Mouse (Mus musculus): ENCODE results near the gene Epp13.
"Not testable (repeated sequence)": the region's sequence is repeated elsewhere in the genome, so short reads cannot be mapped to it uniquely, and the experiment has no call there.

Epp13 gene

DNA sequence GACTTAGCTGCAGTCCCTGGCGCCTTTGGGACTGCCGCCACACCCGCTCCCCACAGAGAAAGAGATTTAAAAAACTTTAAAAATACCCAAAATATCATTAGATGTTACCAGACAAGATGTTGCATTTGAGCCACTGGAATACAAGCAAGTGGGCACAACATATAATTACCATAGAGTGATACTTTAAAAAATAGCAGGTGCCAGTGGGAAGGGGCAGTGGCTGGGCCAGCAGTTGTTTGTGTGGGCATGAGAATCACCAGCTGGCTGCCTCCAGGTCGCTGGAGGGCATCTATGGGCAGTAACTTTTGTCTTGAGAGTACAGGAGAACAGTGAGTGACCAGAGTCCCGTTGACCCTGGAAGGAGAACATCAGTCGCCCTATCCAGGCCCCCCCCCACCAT is at the start of gene Epp13:
Gene Epp13 (plus strand): TSS at position 301 of the 400 bp plus-strand sequence.
- DNase-seq (ENCODE audit: low spot score in 2 of 2): no peak

DNA sequence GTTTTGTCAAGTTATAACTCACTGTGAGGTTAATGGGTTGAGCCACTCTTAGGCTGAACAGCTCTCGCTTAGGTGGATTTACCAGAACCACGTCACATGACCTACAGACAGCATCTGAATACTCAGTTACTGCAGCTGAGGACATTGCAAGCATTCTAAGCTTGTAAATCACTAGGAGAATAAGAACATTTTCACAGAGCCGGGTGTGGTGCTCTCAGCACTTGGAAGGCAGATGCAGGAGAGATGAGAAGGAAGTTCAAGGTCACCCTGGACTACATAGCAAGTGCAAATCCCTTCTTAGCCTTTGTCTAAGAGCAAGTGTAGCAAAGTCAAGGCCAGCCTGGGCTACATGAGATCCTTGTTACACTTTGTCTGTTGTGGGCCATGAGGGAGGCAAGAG is 48.3 kb upstream of the Epp13 start:
- no peak for DNase-seq (ENCODE audit: low spot score in 2 of 2)

DNA sequence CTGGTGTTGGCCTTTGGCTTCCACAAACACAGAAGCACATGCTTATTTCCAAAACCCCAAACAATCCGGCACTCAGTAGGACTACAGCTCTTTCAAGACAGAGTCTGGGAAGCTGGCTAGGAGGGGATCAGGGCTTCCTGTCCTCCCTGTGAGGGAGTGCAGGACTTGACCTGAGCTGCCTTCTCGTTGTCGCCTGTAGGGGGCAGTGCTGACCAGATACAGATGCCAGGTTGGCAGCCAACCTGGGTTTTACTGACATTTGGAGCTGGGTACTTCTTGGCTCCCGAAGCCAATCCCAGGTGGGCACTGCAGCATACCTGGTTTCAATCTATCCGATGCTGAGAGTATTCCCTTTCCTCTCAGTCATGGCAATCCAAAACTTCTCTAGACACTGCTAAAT is 39.4 kb upstream of the Epp13 start:
- no peak for DNase-seq (ENCODE audit: low spot score in 2 of 2)

DNA sequence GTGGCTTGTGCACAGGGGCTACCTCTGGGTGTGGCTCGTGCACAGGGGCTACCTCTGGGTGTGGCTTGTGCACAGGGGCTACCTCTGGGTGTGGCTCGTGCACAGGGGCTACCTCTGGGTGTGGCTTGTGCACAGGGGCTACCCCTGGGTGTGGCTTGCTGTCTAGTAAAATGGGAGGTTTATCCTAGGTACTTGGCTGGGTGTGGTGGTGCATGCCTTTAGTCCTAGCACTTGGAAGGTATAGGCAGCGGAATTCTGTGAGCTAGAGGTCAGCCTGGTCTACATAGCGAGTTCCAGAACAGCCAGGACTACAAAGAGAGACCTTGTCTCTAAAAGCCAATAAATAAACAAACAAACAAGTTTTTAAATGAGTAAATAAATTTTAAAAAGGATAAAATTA is 37.8 kb upstream of the Epp13 start:
- DNase-seq (ENCODE audit: low spot score in 2 of 2): not testable (repeated sequence)

DNA sequence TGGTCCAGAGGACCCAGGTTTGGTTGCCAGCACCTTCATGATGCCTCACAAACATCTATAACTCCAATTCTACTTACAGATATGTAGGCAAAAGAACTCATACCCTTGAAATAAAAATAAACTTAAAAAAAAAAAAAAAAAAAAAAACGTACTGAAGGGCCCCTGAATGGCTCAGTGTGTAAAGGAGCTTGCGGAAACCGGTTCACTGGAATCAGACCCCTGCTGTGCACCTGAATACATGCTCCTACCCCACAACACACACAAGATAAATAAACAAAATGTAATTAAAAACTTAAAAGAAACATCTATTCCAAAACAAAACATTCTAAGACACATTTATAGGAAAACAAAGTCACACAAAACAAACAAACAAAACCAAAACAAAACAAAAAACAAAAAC is 32.4 kb upstream of the Epp13 start:
- no peak for DNase-seq (ENCODE audit: low spot score in 2 of 2)

DNA sequence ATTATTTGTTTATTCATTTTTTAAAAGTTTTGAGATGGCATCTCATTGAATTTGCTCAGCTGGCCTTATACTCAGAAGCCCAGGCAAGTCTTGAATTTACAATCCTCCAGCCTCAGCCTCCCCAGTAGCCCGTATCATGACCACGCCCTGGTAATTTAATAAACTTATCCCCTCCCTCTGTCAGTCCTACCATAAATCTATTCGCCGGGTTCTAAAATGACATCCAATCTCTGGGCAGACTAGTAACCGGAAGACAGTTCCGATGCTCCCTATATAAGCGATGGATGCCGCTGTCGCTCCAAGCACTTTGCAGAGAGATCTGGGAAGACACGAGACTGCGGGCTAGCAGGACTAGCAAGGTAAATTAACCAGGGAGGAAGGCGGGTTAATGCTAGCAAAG is 30.5 kb upstream of the Epp13 start, which contains the start of gene Zscan5b:
Gene Zscan5b (plus strand): TSS at position 301 of the 400 bp plus-strand sequence.
- no peak for DNase-seq (ENCODE audit: low spot score in 2 of 2)

DNA sequence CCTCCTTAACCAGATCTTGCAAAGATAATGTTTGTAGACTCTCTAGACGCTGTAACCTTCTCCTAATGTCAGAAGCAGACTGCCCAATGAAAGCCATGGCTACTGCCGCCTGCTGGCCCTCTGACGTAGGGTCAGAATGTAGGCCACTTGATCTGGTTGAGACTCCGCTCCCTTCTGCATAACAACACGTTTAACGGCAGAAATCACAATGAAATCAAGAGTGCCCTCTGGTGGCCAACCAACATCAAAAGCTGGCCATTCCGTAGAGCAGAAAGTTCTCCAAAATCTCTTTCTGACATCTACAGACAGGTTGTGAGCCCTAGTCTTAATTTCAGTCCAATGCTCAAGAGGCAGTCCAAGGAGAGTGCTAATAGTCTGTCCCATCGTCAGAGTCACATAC is 24.0 kb upstream of the Epp13 start:
- not testable (repeated sequence) for DNase-seq (ENCODE audit: low spot score in 2 of 2)

DNA sequence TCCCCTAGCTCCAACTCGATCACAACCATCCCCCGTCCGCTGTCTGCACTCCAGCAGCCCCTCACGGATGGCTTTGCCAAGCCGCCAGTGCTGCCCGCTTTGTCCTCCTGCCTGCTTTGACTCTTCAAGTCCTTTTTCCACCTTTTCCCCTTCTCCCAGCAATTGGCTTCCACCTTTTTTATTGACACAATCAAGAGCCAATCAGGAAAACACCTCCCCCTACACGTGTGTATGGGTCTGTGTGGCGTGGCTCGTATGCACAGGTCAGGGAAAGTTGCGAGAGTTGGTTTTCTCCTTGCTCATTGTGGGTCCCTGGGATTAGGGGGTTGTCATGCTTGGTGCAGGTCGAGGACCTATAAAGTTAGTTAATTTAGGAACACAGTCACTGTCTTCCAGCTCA is 12.7 kb upstream of the Epp13 start:
- DNase-seq (ENCODE audit: low spot score in 2 of 2): no peak

DNA sequence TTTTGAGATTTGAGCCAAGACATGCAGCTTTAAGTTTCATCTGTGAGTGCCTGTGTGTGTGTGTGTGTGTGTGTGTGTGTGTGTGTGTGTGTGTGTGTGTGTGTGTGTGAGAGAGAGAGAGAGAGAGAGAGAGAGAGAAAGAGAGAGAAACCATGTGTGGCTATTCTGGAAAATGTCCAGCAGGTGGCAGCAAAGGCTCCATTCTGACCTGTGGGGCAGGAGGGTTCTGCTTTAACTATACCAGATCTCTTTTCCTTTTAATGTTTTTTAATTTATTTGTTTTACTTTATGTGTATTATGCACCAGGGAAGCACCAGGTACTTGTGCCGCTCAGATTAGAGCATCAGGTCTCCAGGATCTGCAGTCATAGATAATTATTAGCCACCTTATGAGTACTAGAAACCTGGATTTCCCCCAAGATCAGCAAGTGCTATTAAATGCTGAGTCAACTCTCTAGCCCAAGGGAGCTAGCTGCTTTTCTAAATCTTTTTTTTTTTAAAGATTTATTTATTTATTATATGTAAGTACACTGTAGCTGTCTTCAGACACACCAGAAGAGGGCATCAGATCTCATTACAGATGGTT is 11.6 kb upstream of the Epp13 start:
- DNase-seq (ENCODE audit: low spot score in 2 of 2): peak in 1 of 2 experiments; percentile 32

DNA sequence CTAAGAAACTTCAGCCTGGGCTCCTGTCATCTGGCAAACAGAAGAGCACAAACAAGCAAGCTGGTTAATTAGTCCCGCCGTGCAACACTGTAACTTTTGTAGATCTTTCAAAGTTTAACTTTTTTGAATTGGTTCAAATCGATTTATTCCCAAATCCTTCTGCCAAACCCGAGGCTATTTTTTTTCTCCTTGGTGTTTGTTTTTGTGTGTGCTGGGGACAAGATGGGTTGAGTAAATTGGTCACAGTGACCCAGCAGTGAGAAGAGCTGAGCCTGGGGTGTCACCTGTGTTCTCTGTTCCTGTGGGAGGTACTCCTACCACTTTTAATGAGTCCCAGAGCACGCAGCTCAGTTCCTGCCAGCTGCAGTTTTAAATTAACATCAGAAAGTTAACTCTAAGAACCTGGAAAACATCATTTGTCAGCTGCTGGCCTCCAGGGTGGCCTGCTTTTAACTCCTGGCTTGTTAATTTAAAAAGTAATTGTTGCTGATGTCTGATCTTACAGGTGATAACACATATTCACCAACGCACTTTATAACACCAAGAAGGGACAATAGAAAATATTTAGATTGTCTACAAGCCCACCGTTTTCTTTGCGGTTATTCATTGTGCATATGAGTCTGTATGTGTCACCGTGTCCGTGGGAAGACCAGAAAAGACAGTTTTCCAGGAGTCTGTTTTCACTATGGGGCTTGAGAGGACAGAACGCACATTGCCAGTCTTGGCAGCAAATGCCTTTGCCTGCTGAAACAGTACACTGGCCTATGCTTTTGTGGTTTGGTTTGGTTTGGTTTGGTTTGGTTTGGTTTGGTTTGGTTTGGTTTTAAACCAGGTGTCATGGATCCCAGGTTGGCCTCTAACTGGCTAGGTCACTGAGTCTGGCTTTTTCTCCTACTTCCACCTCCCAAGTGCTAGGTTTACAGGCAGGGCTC is 7.9 kb upstream of the Epp13 start:
- no peak for DNase-seq (ENCODE audit: low spot score in 2 of 2)

DNA sequence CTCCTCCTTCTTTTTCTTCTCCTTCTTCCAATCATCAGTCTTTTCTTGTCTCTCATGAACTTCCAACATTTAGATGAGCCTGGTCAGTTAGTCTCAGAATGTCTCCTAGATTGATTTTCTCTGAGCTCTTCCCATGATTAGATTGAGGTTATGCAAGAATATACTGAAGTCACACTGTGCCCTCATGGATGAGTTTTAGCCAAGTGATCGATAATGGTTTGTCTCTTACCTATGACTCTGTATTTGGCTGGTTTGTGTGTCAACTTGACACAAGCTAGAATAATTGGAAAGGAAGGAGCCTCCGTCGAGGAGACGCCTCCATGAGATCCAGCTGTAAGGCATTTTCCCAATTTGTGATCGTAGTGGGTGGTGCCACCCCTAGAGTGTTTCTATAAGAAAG is 1.9 kb downstream of the Epp13 start:
- no peak for DNase-seq (ENCODE audit: low spot score in 2 of 2)

DNA sequence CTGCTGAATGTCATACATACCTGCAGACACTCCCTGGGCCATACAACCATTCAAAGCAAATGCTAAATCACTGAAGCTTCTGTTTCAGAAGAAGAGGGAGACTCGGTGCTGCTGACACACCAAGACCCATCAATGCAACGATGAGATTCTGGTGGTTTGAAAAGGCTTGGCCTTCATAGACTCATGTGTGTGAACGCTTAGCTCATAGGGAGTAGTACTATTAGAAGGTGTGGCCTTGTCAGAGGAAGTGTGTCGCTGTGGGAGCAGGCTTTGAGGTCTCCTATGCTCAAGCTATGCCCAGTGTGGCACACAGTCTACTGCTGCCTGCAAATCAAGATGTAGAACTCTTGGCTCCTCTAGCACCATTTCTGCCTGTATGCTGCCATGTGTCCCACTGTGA is 4.9 kb downstream of the Epp13 start:
- DNase-seq (ENCODE audit: low spot score in 2 of 2): no peak

DNA sequence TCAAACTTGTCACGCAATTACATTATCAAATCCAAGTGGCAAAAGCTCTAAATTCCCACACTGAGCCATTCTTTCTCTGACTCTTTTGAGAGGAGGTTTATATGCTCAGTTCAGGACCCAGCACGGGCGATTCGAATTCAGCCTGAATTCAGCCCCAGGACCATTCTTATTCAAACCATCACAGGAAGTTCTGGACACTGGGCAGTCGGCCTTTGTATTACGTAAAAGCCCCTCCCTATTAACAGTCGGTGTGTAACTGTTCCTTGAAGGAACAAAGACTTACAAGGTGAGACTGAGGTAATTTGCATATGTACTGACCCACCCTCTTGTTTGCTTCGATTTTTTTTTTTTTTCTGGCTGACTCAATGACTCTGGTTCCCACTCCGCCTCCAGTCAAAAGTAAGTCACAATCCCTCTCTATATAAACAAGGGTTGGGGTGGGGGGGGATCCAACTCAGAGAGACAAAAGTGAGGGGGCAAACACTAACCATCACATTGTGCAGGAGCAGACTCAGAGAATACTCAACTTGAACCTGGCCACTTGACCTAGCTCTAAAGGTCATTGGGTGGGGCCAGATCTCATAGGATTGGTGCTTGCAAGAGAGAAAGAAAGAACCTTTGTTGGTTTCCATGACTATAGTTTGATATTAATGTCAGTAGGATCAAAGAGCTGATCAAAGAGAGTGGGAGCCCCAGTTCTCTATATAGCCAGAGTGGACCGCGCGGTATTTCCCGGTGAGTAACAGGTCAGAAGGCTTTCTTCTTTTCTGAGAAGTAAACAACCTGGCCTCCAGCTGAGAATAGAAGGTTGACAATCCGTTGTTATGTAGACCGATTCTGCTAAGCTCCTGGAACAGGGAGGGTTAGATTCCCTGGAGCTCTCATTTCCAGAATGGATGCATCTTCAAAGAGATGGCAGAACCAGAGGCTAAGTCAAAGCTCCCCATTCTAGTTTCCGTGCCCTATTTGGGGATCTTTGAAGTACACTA is 6.0 kb downstream of the Epp13 start:
- DNase-seq (ENCODE audit: low spot score in 2 of 2): no peak

DNA sequence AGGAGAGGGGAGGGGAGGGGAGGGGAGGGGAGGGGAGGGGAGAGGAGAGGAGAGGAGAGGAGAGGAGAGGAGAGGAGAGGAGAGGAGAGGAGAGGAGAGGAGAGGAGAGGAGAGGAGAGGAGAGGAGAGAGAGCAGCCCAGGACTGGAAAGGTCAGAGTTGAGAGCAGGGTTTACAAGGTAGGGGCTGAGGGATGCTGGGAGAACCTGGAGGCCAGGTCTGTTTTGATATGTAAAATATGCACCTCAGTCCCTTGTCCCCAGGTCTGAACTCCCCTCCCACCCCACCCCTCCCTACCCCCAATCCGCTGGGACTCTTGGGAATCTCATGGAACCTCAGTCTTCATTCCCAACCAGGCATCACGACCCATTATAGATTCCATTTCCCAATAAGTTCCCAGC is 7.5 kb downstream of the Epp13 start:
- DNase-seq (ENCODE audit: low spot score in 2 of 2): not testable (repeated sequence)

DNA sequence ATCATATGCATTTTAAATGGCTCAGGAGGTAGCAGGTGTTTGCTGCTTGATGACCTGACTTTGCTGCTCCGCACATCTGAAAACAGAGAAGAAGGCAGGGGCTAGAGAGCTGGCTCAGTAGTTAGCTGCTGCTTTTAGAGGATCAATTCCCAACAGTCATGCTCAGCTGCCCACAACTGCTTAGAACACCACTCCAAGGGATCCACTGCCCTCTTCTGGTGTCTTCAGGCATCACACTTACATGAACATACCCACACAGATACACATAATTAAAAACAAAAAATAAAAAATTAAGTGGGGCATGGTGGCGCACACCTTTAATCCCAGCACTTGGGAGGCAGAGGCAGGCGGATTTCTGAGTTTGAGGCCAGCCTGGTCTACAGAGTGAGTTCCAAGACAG is 9.6 kb downstream of the Epp13 start:
- no peak for DNase-seq (ENCODE audit: low spot score in 2 of 2)

DNA sequence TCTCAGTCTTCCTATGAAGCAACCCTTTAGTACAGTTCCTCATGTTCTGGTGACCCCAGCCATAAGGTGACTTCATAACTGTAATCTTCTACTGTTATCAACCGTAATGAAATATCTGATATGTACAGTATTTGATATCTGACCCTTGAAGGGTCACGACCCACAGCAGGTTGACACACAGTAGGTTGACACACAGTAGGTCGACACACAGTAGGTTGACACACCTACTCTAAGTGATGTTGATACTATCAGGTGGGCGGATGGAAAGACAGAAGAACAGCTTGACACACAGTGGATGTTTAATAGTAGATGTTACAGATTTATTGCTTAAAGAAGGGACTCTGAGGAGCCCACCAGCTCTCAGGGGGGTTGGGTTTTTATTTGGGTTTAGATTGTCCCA is 10.5 kb downstream of the Epp13 start:
- no peak for DNase-seq (ENCODE audit: low spot score in 2 of 2)

DNA sequence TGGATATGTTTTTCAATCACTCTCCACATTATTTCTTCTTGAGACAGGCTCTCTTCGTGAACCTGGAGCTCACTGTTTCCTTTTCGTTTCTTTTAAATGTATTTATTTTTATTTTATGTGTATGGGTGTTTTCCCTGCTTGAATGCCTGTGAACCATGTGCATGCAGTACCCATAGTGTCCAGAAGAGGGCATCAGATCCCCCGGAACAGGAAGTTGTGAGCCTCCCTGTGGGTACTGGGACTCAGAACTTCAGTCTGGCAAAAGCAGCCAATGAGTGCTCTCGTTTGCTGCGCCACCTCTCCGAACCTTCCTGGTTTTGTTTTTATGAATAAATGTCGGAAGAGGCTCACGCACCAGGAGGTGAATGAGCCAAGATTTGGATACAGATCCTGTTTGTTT is 13.2 kb downstream of the Epp13 start:
- DNase-seq (ENCODE audit: low spot score in 2 of 2): no peak

DNA sequence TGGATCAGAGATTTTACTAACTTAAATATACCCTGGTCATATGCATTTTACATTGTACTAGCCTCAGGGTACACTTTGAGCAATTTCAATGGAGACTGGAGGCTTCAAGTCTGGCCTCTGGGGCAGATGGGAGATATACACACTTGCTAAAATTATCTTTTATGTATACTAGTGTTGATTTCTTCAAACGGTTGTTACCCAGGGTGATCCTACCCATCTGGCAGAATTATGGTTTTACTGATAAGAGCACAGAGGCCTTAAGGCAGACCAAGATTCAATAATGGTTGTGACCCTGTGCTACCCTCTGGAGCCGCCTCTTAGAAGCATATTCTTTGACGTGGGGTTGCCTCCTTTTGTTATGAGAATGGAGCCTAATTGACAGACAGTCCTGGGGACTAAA is 25.4 kb downstream of the Epp13 start:
- DNase-seq (ENCODE audit: low spot score in 2 of 2): no peak

DNA sequence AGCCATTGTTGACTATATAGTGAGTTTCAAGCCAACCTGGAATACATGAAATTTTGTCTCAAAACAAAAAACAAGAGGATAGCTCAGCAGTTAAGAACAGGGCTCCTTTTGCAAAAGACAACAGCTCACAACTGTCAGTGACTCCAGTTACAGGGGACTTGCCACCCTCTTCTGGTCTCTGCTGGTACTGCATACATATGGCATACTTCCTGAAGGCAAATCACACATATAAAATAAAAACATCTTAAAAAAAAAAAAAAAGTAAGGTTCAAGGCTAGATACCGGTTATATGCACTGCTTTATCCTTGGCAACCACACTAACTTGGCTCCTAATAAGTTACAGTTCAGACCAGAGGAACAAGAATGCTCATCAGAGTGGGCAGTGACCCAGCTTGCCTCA is 30.2 kb downstream of the Epp13 start:
- peak; percentile 69 to 76 for DNase-seq (ENCODE audit: low spot score in 2 of 2)

DNA sequence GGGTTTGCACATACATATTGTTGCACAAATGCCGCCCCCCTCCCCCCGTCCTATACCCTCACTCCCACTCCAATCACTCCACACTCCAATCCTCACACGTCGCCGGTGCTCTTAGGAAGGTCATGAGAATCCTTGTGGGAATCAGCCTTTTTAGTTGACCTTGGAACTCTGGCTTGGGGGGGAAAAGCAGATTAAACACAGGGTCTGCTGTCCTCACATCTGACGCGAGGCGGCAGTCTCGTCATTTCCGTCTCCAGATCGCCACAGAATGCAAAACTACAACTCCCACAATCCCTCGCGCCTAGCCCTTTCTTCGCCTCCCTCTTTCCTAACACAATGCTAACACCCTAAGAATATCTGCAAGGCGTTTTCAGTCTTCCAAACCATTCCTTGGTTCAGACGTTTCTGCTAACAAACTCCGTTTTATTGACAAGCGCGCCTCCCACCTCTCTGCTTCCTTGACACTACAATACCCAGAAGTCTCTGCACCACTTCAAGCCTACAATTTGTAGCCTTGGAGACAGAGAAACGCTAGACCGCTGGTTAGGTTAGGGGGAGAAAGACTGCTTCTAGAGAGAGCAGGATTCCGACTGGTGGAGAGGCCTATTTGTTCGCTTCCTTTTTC is 31.1 kb downstream of the Epp13 start:
- peak; percentile 70 to 72 for DNase-seq (ENCODE audit: low spot score in 2 of 2)

DNA sequence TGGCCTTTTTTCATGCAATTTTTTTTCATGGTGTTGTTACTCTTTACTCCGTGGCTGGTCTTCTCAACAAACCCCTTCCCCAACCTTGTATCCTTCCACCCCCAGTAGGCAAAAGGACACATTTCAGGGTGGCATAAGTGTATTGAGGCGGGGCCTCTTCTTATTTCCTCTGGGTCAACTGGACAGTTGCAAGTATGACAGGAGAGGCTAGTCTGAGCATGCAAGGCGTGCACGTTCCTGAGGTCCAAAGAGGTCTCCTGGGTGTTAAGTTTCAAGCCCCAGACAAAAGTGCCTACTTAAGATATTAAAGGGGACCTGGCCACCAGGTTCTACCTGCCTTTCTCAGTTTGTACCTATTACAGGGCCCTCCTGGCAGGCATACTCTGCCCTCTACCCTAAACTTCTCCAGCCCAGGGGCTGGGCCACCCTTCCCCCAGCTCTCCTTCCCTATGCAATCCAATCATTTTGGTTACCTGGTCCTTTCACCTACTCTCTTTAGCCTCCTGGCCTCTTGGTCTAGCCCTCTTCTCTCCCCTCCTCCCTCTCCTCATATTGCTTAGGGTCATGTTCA is 32.0 kb downstream of the Epp13 start:
- DNase-seq (ENCODE audit: low spot score in 2 of 2): no peak
